Mouse (Mus musculus) heart, postnatal 14 days (tissue): ENCODE data around the gene Gm49380. TPM values are rescaled to one million over a fixed set of nuclear protein-coding genes. Genes with fewer than 3 reads are reported as not detected.

Source experiments
- DNase-seq, 2 experiments: peaks; one replicate each; pipeline ENCODE4 v3.0.0; 2021 to 2022
- intact Hi-C: fragments of 180-260 bp; cut with DNase I; formaldehyde crosslinking; loops from one replicate; pipeline ENCODE4 v1.15.1; 2025
- long read RNA-seq, 2 experiments: library from polyadenylated mRNA; stranded (forward); transcript quantifications; one replicate each; pipeline ENCODE4 v2.0.0; 2021
- total RNA-seq, 2 experiments: library from RNA; stranded (reverse); gene quantifications; 2 replicates each; pipeline ENCODE4 v1.2.3; 2021

Gene Gm49380
- under 1 TPM in 1 of 2 experiments, not detected in 1; 0.12 TPM for total RNA-seq
- long read RNA-seq, experiment 1, partial matches to known transcripts = 0 of 6 reads
- long read RNA-seq, experiment 1, other reads (novel, unspliced or antisense) = 6 of 6 reads
- long read RNA-seq, experiment 2, partial matches to known transcripts = 0 of 5 reads
- long read RNA-seq, experiment 2, other reads (novel, unspliced or antisense) = 5 of 5 reads

DNA sequence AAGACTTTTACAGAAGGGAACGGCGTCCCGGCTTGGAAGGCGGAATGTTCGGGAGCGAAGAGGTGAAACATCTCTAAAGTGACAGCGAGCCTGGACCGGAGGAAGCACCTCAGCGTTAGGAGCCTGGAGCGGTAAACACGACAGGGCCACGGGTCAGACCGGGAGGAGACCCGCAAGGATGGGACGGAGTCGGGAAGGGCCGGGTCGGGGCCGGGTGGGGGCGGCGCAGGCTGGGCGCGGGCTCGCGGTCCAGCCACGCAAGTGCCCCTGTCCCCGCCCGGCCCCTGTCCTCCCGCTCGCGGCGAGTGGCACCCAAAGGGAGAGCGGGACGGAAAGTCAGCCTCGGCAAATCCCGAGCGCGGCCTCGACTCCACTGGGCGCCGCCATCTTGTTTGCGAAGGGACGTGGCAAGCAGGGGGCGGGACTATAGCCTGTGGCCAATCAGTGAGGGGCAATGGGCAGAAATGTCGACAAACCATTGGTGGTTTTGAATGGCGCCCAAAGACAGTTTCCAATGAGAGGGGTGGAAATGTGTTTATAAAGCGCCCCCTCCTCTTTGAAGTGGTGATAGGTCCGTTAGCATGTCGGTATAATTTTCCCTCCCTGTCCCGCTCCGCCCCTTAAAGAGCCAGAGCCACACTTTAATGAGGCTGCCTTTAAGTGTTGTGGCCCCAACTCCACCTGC is at the start of gene Gm49380, which contains the start of gene Rnf26:
Gene Gm49380, minus strand, starts transcription at position 396 of the 685 bp plus-strand sequence.
Gene Rnf26, minus strand, starts transcription at position 413 of the 685 bp plus-strand sequence.
- peak; percentile 93 to 96 for DNase-seq
- intact Hi-C loops = no loop called here

DNA sequence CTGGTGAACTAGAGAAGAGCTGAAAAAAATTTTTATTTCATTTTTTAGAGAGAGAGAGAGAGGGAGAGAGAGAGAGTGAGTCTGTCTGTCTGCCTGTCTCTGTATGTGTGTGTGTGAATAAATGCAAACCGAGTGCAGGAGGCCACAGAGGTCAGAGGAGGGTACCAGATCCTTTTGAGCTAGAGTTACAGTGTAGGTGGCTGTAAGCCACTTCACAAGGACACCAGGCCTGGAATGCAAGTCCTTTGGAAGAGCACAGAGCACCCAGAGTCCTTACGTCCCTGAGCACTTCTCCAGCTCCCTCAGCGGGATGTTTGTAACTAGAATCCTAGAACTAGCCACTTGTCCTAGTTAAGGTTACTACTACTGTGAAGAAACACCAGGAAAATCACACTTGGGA is 46.6 kb upstream of the Gm49380 start:
- intact Hi-C loops = no loop called here
- no peak for DNase-seq

DNA sequence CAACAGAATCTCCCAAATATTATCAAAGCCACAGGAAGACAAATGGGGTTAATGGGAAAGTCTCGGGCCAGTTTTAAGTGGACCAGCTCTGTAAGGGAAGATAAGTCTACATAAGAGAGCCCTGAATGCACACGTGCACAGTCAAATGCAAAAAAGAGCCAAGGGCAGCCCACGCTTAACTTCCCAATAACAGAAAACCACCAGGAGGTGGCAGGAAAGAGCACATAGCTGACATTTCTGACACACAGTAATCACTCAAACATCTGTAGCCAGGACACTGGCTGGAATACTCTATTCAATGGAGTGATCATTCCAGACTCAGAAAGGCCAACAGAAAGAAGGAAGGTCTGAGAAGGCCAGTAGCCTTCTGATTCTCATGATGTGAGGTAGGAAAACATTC is 34.0 kb upstream of the Gm49380 start:
- intact Hi-C loops = no loop called here
- DNase-seq = peak in 1 of 2 experiments; percentile 57

DNA sequence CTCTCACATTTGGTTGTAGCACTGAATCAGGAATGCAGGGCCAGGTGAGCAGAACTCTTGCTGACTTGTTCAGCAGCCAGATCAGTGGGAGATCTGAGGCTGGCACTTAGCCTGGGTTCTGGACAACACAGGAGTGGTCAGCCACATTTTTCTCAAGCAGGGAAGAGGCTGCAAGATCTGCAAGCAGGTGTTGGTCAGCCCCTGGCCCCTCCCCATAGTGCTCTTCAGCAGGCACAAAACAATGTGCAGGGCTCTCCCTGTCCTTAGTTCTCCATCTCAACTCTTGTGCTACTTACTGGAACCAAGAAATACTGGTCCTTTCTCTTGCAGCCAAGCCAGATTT is 31.4 kb upstream of the Gm49380 start:
- intact Hi-C loops = no loop called here
- DNase-seq = no peak

DNA sequence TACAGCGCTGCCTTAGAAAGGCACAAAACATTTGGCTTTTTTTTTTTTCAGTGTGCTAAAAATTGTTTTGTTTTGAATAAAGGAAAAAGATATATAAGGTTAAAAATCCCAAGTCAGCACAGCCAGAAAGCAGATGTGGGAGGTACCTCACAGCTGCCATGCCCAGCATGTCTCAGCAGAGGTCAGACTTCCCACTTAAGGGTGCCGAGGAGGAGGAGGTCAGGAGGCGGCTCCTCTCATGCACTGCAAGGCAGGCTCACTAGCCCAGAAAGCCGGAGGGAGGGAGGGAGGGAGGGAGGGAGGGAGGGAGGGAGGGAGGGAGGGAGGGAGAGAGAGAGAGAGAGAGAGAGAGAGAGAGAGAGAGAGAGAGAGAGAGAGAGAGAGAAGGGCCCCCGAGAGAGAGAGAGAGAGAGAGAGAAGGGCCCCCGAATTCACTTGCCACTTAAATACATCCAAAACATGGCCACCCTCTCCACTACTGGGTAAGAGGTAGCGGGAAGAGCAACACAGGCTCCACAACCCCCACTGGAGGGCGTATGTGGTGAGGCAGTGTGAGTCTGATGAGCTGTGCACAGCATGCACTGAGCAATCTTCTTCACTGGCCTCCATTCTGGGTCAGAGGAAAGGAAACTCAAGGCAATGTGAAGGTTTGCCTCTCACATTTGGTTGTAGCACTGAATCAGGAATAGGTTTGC is 30.9 kb upstream of the Gm49380 start:
- intact Hi-C loops = no loop called here
- no peak for DNase-seq

DNA sequence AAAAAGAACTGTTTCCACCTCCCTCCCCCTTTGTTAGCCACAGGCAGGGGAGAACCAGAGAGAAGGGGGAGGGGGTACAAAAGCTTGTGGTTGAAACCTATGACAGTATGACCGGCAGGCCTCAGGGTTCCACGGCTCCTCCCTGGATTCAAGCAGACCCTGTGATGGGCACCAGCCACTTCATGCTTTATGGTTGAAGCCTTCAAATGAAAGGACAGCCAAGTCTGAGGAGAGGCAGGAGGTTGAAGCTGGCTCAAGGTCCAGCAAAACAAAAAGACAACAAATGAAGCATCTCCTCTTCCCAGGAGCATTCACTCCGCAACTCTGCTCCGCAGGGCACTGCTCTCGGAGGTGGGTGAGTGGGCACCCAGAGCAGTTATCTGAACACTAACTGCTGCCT is 30.1 kb upstream of the Gm49380 start:
- intact Hi-C loops = no loop called here
- no peak for DNase-seq

DNA sequence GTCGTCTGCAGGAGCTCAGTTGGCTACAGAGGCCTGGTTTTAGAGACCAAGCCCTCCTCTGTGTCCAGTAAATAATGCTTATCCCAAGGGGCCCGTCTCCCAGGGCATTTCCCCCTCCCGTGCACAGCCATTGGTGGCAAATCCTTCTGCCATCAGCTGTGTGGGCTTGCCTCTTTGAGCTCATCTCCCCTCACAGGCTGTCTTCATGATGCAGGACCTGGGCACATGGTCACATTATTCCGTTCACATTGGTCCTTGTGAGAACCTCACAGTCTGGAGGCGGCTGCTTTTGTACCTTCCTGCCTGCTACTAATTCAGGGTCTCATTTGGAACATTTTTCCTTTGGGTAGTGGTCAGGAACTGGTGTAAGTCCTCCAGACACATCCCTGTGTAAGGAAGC is 28.7 kb upstream of the Gm49380 start:
- DNase-seq = no peak
- intact Hi-C loops = no loop called here

DNA sequence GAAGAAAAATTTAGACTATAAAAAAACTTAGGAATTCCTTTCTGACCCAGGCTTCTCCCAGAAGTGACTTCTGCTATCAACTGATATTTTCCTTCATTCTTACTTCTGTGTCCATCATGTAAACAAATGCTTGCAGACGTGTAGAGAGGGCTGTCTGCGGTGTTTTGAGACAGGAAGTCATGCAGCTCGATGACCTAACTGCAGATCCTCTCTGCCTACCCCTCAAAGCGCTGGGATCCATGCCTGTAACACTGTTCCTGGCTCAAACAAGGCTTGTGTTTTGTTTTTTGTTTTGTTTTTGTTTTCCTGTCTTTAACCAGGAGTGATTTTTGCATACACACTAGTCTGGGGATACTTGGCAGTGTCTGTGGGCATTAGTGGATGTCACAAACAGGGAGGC is 24.5 kb upstream of the Gm49380 start:
- intact Hi-C loops = no loop called here
- DNase-seq = no peak

DNA sequence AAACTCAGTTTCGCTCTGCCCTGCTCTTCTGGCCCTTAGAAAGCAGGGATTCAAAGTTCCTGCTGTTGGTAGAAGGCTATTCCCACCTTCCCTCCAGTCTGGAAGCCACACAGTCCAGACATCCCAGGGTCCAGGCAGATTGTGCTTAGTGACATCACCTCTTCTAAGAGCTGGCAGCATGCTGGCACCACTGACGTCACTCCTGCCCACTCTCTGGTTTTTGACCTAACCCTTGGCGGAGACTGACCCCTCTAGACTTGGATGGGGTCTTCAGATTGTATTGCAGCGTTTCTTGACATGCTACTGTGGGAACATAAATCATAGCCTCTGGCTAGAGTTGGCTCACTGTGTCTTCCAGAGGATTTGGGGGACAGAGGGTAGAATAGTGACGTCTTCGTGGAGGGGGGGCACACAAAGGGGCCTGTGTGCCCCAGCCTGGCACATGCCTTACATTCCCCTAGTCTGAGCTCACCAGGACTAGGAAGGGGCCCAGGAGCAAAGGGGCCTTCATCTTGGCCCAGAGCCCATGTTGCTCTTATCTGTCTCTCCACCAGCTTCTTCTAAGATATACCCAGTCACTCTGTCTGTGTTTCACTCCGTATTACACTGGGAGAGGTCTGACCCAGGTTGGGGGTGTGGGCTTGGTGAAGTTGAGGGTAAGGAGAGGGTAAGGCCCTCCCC is 22.6 kb upstream of the Gm49380 start:
- DNase-seq = no peak
- intact Hi-C loops = no loop called here

DNA sequence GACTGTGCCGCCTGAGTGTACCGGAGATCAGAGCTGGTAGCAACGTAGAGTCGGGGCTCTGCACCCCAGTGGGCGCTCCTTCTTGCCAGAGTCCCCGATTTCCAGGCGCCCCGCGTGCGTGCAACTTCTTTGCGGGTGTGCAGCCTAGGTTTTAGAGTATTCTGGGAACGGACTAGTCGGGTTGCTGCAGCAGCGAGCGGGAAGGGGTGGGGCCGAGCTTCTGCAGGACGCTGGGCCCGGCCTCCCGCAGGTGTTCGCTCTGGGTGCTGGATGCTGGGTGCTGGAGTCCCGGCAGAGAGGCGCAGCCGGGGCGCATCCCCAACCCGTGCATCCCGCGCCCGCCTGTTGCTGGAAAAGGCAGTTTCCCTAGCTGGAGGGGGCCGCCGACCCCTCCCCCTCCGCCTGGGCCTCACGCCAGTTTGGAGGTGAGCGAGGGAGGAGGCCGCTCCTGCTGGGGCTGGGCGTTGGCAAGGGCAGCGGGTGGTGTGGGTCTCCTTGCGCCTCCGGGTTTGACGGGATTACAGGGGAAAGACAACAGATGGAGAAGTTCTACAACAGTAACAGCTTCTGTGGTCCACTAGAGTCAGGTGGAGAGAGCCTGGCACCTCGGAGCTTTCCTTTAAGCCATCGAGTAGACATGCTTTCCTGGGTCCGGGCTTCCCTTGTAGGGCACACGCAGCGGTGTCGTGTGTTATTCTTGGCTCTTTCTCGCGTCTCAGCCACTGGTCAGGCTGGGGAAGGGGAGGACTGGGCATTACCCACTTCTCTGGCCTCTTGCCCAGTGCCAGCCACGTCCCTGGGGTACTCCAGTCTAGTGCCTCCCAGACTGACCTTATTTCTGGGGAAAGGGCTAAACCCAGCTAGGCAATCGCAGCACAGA is 21.8 kb upstream of the Gm49380 start:
- intact Hi-C loops = loop anchor here (5.0 kb wide), 1 partner anchor 207 kb away; the partner anchor contains the start of gene Hmbs
- DNase-seq = peak; percentile 70 to 73

DNA sequence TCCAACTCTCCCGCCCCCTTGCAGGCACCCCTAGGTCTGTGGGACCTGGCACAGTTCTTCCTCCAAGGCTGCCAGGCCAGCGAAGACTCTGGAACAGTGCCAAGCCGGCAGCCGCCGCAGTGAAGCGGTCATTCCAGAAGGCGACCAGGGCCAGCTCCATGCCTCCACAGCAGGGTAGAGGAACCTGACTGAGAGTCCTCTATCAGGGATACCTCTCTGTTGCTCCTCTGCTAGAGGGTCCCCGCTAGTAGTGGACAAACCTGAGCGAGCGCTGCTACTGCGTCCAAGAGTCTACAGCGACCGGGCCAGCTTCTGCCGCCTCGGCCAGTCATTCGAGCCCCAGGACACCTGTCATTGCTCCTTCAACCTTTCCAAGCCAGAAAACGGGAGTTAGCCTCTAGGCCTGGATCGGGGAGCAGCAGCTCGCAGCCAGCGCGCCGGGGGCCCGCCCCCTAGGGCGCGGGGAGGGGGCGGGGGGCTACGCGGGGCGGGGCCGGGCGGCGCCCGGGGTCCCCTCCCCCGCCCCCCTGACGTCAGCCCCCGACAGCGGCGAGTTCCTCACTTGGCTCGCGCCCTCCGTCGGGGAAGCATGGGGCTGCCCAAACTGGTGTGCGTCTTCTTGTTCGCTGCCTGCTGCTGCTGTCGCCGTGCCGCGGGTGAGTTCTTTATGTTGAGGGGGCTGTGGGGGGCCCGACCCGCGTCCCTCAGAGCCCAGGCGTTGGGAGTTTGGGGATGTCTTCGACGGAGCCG is 21.0 kb upstream of the Gm49380 start, which contains the start of gene Mcam:
Gene Mcam, plus strand, starts transcription at position 369 of the 750 bp plus-strand sequence.
- intact Hi-C loops = loop anchor here (5.0 kb wide), 1 partner anchor 208 kb away; the partner anchor contains the start of gene Hmbs
- peak; percentile 69 to 78 for DNase-seq

DNA sequence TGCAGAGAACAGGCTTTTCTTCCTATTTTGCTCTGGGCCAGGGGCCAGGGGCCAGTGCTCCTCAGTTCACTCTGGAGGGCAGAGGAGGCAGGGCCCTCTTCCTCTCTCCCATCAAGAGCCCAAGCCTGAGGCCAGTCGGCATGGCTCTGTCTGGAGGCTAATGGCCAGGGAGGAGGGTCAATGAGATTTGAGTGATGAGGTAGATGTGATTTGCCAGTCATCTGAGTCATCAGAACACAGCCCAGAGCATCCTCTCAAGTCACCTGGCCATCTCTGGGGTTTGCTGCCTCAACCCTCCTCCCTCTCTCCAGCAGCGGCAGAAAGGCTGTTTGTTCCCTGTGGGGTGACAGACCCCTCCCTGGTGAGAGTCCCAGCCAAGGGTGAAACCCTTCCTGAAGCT is 20.0 kb upstream of the Gm49380 start:
- intact Hi-C loops = loop anchor here (5.0 kb wide), 1 partner anchor 209 kb away; the partner anchor contains the start of gene Hmbs

DNA sequence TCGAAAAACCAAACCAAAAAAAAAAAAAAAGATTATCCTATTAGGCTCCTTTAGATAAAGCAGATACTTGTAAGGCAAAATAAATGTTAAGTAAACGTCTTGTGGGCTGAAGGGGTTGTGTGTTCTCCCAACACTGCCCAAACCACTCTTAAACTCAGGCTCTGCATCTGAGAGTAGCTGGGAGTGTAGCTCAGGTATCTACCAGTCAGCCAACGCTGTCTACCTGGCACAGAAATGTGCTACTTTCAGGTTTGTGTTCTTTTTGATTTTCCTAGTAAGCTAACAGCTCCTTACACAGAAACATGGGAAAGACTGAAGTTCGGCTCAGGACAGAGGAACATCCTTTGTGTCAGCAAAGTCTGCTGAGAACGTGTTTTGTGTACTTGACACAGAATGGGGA is 18.9 kb upstream of the Gm49380 start:
- no peak for DNase-seq
- intact Hi-C loops = loop anchor here (5.0 kb wide), 1 partner anchor 210 kb away; the partner anchor contains the start of gene Hmbs

More for the DNA sequence above, 20.0 kb upstream of the Gm49380 start:
- no peak for DNase-seq

DNA sequence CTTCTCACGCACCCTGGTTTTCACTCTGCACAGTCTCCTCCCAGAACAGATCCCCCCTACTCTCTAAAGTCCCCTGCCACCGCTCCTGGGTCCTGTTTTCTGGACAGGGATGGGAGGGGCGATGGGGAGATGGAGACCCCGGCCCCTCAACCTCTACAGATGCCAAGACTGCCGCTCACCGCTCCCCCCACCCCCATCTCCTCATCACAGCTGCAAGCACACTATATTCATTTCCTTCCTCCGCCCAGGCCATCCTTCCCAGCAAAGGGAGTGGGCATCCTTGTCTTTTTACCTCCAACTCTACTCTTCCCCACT is 17.9 kb upstream of the Gm49380 start:
- intact Hi-C loops = loop anchor here (5.0 kb wide), 1 partner anchor 211 kb away; the partner anchor contains the start of gene Hmbs
- DNase-seq = no peak

DNA sequence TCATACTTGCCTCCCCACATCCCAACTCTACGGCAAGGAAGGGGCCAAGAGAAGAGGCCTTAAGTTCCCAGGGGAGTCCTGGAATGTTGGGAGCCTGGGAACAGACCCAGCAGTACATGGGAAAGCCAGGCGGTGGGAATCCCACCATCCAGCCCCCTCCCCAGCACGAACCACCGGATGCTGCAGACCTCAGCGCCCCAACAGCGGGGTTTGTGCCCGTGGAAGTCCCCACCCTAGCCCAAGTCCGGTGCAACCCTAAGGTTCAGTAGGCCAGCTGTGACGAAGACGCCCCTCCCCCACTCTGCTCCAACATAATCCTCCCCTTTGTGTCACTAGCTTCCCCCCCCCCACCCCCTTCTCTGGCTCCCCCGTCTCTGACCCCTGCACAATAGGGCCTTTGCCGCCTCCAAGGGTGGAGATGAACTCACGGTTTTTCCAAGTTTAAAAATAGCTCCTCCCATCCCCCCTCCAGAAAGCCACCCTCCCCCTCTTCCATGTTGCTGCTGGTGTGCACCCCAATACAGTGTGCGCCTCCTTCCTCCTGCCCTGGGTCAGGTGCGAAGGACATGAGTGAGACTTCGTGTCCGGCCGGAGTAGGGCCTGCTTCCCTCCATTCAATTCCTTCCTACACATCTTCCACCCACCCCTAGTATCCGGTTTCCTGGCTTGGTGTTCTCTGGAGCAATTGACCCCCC is 17.4 kb upstream of the Gm49380 start:
- intact Hi-C loops = loop anchor here (5.0 kb wide), 1 partner anchor 212 kb away; the partner anchor contains the start of gene Hmbs
- peak; percentile 65 to 71 for DNase-seq

DNA sequence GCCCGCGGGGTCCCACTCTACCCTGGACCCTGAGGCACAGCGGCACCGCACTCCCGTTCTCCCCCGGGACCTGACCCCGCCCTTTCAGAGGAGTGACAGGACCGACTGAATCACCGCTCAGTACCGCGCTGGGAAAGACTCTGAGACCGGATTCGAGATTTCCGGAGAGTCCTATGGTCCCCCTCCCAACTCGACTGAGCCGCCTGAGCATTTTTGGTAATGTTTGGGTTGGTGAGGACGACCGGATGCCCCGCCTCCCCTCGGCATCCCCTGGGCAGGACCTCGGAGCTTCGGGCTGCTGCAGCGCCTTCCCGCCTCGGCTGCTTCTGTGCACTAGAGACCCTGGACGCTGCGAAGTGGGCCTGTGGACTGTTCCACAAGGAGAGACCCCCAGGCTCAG is 16.7 kb upstream of the Gm49380 start:
- peak; percentile 79 to 81 for DNase-seq
- intact Hi-C loops = loop anchor here (5.0 kb wide), 1 partner anchor 212 kb away; the partner anchor contains the start of gene Hmbs

DNA sequence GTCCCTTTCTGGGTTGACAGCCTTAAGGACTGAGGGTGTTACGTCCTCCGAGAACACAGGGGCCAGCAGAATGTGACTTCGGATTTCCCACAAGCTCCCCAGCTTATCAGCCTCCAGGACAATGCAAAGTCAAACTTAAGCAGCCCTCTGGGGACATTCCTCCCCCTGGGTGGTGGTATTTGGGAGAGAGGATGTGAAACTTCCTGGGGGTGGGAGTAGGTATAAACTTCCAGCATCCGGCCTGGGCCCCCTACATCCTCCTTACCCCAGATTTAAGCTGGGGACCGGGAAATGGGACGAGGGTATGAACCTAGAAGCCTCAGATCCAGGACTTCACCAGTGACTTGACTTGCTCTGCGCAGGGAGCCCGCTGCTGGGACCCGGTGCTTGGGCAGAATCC is 16.3 kb upstream of the Gm49380 start:
- intact Hi-C loops = loop anchor here (5.0 kb wide), 3 partner anchors 53 to 263 kb away; partner anchors contain the start of gene Hmbs
- DNase-seq = peak in 1 of 2 experiments; percentile 53

DNA sequence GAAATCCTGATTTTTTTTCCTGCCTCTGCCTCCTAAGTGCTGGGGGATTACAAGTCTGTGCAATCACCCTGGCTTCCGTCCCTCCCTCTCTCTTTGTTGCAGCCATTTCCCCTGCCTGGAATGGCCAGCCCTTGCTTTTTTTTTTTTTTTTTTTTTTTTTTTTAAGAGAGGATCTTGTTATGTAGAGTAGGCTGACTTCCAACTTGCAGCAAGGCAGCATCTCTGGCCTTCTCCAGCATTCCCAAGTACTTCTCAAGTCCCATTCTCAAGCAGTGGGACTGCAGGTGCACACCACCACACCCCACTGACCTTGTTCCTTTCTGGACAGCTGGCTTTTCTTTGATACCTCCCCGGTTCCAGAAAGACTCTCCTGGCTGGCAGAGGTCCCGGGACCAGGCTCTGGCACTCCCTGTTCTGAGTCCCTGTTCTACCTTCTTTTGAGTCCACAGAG is 14.1 kb upstream of the Gm49380 start:
- intact Hi-C loops = loop anchor here (5.0 kb wide), 2 partner anchors 55 to 265 kb away; no protein-coding TSS in a partner anchor
- no peak for DNase-seq
